Mouse (Mus musculus) limb, embryonic 15.5 days (tissue): ENCODE results near the gene Ugt1a2. TPM values are rescaled to one million over a fixed set of nuclear protein-coding genes. Genes with fewer than 3 reads are reported as not detected.

Experiments used
- ATAC-seq: fragments of 200-750 bp; cut with Nextera tagmentation; 2 replicates; pipeline ENCODE4 v1.8.0; 2017; ENCODE audit warnings: low read depth, moderate TSS enrichment; ENCODE audit not compliant: insufficient number of reproducible peaks, low FRiP score, low TSS enrichment
- H3K27ac ChIP-seq: fragments of 300-500 bp; sonication (generic); 2 replicates; pipeline ENCODE4 v1.5.1; 2015; ENCODE audit warnings: moderate library complexity, mild to moderate bottlenecking, inconsistent platforms
- H3K27me3 ChIP-seq: fragments of 300-500 bp; sonication (generic); 2 replicates; pipeline ENCODE4 v1.6.1; 2015; ENCODE audit warnings: inconsistent platforms
- H3K36me3 ChIP-seq: fragments of 300-500 bp; sonication (generic); 2 replicates; pipeline ENCODE4 v1.6.1; 2015; ENCODE audit warnings: inconsistent platforms
- H3K4me1 ChIP-seq: fragments of 300-500 bp; sonication (generic); 2 replicates; pipeline ENCODE4 v1.6.1; 2015; ENCODE audit warnings: inconsistent platforms
- H3K4me2 ChIP-seq: fragments of 300-500 bp; sonication (generic); 2 replicates; pipeline ENCODE4 v1.6.1; 2015; ENCODE audit warnings: mild to moderate bottlenecking, inconsistent platforms
- H3K4me3 ChIP-seq: fragments of 300-500 bp; sonication (generic); 2 replicates; pipeline ENCODE4 v1.5.1; 2015; ENCODE audit warnings: mild to moderate bottlenecking, inconsistent platforms
- H3K9ac ChIP-seq: fragments of 300-500 bp; sonication (generic); 2 replicates; pipeline ENCODE4 v1.6.1; 2015; ENCODE audit warnings: inconsistent platforms
- H3K9me3 ChIP-seq: fragments of 300-500 bp; sonication (generic); 2 replicates; pipeline ENCODE4 v1.6.1; 2016; ENCODE audit warnings: inconsistent platforms
- WGBS: fragments of 180-500 bp; shearing (Covaris S2); methylation state at CpG from one replicate; pipeline ENCODE4 v1.1.7; 2015; 5-methylcytosine and 5-hydroxymethylcytosine counted together
- polyA plus RNA-seq: library from polyadenylated mRNA; unstranded; fragments of >200 nt; fragmentation: Nextera tagmentation; extraction: Ambion mirVana; gene quantifications from 2 replicates; pipeline ENCODE4 v1.2.1, GENCODE M21; 2015

The Ugt1a2 gene
- polyA plus RNA-seq, 1 experiment from 2014 or later, result not detected

GRCm38 (mm10) chr1:88261706-88262105 lies 61.3 kb downstream of the Ugt1a2 start:
- Histone ChIP-seq H3K36me3 (peaks cover 76% of the 10 kb centered on the region), H3K9me3 (no peaks in the 10 kb centered on the region), H3K4me3 (no peak overlapping the region), H3K4me2 (no peak overlapping the region), H3K27me3 (no peaks in the 10 kb centered on the region), H3K27ac (no peak overlapping the region; the same call in 1 of the 2 replicates), H3K9ac (no peak overlapping the region), H3K4me1 (peaks cover 14% of the 10 kb centered on the region)
- 80% methylated on average over 7 of the region's 7 CpGs for WGBS
- no peak for ATAC-seq

GRCm38 (mm10) chr1:88262255-88262654 lies 61.9 kb downstream of the Ugt1a2 start:
- Histone ChIP-seq H3K4me1 (peaks cover 14% of the 10 kb centered on the region), H3K27me3 (no peaks in the 10 kb centered on the region), H3K36me3 (peaks cover 81% of the 10 kb centered on the region), H3K4me2 (no peak overlapping the region), H3K9ac (no peak overlapping the region), H3K4me3 (no peak overlapping the region), H3K27ac (no peak overlapping the region; the same call in 1 of the 2 replicates), H3K9me3 (no peaks in the 10 kb centered on the region)
- WGBS, result 70% methylated on average over 4 of the region's 4 CpGs
- 0 out of 2 replicates have a peak, but pooled peaks have one; percentile 1 for ATAC-seq

GRCm38 (mm10) chr1:88262961-88263360 lies 62.6 kb downstream of the Ugt1a2 start:
- Histone ChIP-seq H3K27ac (0 out of 2 replicates have a peak overlapping the region, but pooled peaks have one; percentile 0), H3K4me2 (no peak overlapping the region), H3K9me3 (no peaks in the 10 kb centered on the region), H3K27me3 (no peaks in the 10 kb centered on the region), H3K4me3 (no peak overlapping the region), H3K9ac (no peak overlapping the region), H3K36me3 (peaks cover 88% of the 10 kb centered on the region), H3K4me1 (peaks cover 14% of the 10 kb centered on the region)
- ATAC-seq, result no peak
- WGBS, result 68% methylated on average over 6 of the region's 6 CpGs

- ATAC-seq, result no peak
- Histone ChIP-seq H3K36me3 (peaks cover 97% of the 10 kb centered on the region), H3K27ac (no peak overlapping the region), H3K4me1 (peaks cover 14% of the 10 kb centered on the region), H3K4me2 (no peak overlapping the region), H3K9me3 (no peaks in the 10 kb centered on the region), H3K9ac (no peak overlapping the region), H3K4me3 (no peak overlapping the region), H3K27me3 (no peaks in the 10 kb centered on the region)
- 92% methylated on average over 5 of the region's 5 CpGs for WGBS
Measured at GRCm38 (mm10) chr1:88263778-88264177, 63.4 kb downstream of the Ugt1a2 start.

- Histone ChIP-seq H3K9ac (no peak overlapping the region), H3K9me3 (no peaks in the 10 kb centered on the region), H3K4me1 (peaks cover 10% of the 10 kb centered on the region), H3K27me3 (no peaks in the 10 kb centered on the region), H3K4me3 (no peak overlapping the region), H3K36me3 (peaks cover 99% of the 10 kb centered on the region), H3K4me2 (no peak overlapping the region), H3K27ac (no peak overlapping the region)
- no peak for ATAC-seq
- WGBS, result 86% methylated on average over 7 of the region's 7 CpGs
Measured at GRCm38 (mm10) chr1:88264237-88264868, 64.0 kb downstream of the Ugt1a2 start.

GRCm38 (mm10) chr1:88264869-88265240 lies 64.5 kb downstream of the Ugt1a2 start:
- no peak overlapping the region for H3K4me3 ChIP-seq
- no peak overlapping the region for H3K27ac ChIP-seq
- peaks cover 99% of the 10 kb centered on the region for H3K36me3 ChIP-seq
- ATAC-seq, result no peak
- no peak overlapping the region for H3K9ac ChIP-seq
- H3K4me1 ChIP-seq, result peaks cover 7% of the 10 kb centered on the region
- H3K4me2 ChIP-seq, result no peak overlapping the region
- no peaks in the 10 kb centered on the region for H3K27me3 ChIP-seq
- WGBS, result 77% methylated on average over 4 of the region's 4 CpGs
- no peaks in the 10 kb centered on the region for H3K9me3 ChIP-seq

- no peak overlapping the region for H3K4me3 ChIP-seq
- H3K4me1 ChIP-seq, result peaks cover 7% of the 10 kb centered on the region; the same call in 1 of the 2 replicates
- no peaks in the 10 kb centered on the region for H3K27me3 ChIP-seq
- 90% methylated on average over 13 of the region's 13 CpGs for WGBS
- no peaks in the 10 kb centered on the region for H3K9me3 ChIP-seq
- ATAC-seq, result no peak
- no peak overlapping the region for H3K27ac ChIP-seq
- H3K9ac ChIP-seq, result no peak overlapping the region
- no peak overlapping the region for H3K4me2 ChIP-seq
- peaks cover 90% of the 10 kb centered on the region for H3K36me3 ChIP-seq
Measured at GRCm38 (mm10) chr1:88266123-88266522, 65.7 kb downstream of the Ugt1a2 start.

GRCm38 (mm10) chr1:88267489-88267888 lies 67.1 kb downstream of the Ugt1a2 start:
- Histone ChIP-seq H3K36me3 (peaks cover 87% of the 10 kb centered on the region), H3K4me3 (no peak overlapping the region), H3K9ac (no peak overlapping the region), H3K4me2 (no peak overlapping the region), H3K27me3 (no peaks in the 10 kb centered on the region), H3K4me1 (no peaks in the 10 kb centered on the region), H3K9me3 (no peaks in the 10 kb centered on the region), H3K27ac (no peak overlapping the region)
- WGBS, result 92% methylated on average over 6 of the region's 6 CpGs
- 0 out of 2 replicates have a peak, but pooled peaks have one; percentile 0 for ATAC-seq

- Histone ChIP-seq H3K4me1 (no peaks in the 10 kb centered on the region), H3K36me3 (peaks cover 87% of the 10 kb centered on the region)
- ATAC-seq, result no peak
Measured at GRCm38 (mm10) chr1:88268070-88268469, 67.7 kb downstream of the Ugt1a2 start.

More at GRCm38 (mm10) chr1:88268070-88268469, 67.7 kb downstream of the Ugt1a2 start:
- no peak overlapping the region for H3K27ac ChIP-seq
- 86% methylated on average over 6 of the region's 6 CpGs for WGBS
- no peak overlapping the region for H3K4me2 ChIP-seq
- H3K9me3 ChIP-seq, result no peaks in the 10 kb centered on the region
- no peak overlapping the region for H3K9ac ChIP-seq
- H3K27me3 ChIP-seq, result no peaks in the 10 kb centered on the region
- no peak overlapping the region for H3K4me3 ChIP-seq

Other genes with a start within 250 kb of the Ugt1a2 start
- gene Usp40, start 192.1 kb upstream of the Ugt1a2 start, polyA plus RNA-seq, result 38.0 and 39.2 TPM in 2 replicates
- gene Ugt1a10, start 145.2 kb upstream of the Ugt1a2 start, polyA plus RNA-seq, result not detected in 2 replicates
- not detected in 2 replicates for gene Ugt1a9, start 129.8 kb upstream of the Ugt1a2 start, polyA plus RNA-seq
- not detected in 2 replicates for gene Ugt1a8, start 112.8 kb upstream of the Ugt1a2 start, polyA plus RNA-seq
- gene Ugt1a7c, start 105.5 kb upstream of the Ugt1a2 start, polyA plus RNA-seq, result 4.2 and 4.6 TPM in 2 replicates
- gene Ugt1a6b, start 97.3 kb upstream of the Ugt1a2 start, polyA plus RNA-seq, result 0.60 and 1.00 TPM in 2 replicates
- 7.5 and 8.1 TPM in 2 replicates for gene Ugt1a6a, start 65.8 kb upstream of the Ugt1a2 start, polyA plus RNA-seq
- gene Ugt1a5, start 34.6 kb upstream of the Ugt1a2 start, polyA plus RNA-seq, result not detected in 2 replicates
- 11.1 and 11.6 TPM in 2 replicates for gene Dnajb3, start 5.2 kb downstream of the Ugt1a2 start, polyA plus RNA-seq
- 10.8 and 12.3 TPM in 2 replicates for gene Ugt1a1, start 11.4 kb downstream of the Ugt1a2 start, polyA plus RNA-seq
- gene Mroh2a, start 26.4 kb downstream of the Ugt1a2 start, polyA plus RNA-seq, result 1.6 and 2.2 TPM in 2 replicates
- gene Hjurp, start 77.0 kb downstream of the Ugt1a2 start, polyA plus RNA-seq, result 161 and 168 TPM in 2 replicates
- gene Trpm8, start 77.1 kb downstream of the Ugt1a2 start, polyA plus RNA-seq, result not detected in 2 replicates
- gene Spp2, start 206.4 kb downstream of the Ugt1a2 start, polyA plus RNA-seq, result 0.54 TPM in 1 of 2 replicates, not detected in the other